Mouse (Mus musculus) liver, embryonic 12.5 days (tissue): ENCODE results near the gene Ceacam10. TPM values are rescaled to one million over a fixed set of nuclear protein-coding genes. Genes with fewer than 3 reads are reported as not detected.

ENCODE experiments used
- ATAC-seq: fragments of 200-750 bp; cut with Nextera tagmentation; 2 replicates; pipeline ENCODE4 v1.8.0; 2017; ENCODE audit warnings: moderate number of reproducible peaks, mild to moderate bottlenecking, moderate library complexity
- H3K27ac ChIP-seq: fragments of 300-500 bp; sonication (generic); 2 replicates; pipeline ENCODE4 v1.5.1; 2016; ENCODE audit warnings: mild to moderate bottlenecking
- H3K27me3 ChIP-seq: fragments of 300-500 bp; sonication (generic); replicated peaks from 2 replicates; pipeline ENCODE4 v1.6.1; 2016; ENCODE audit warnings: mild to moderate bottlenecking, moderate library complexity
- H3K36me3 ChIP-seq: fragments of 300-500 bp; sonication (generic); 2 replicates; pipeline ENCODE4 v1.6.1; 2016; ENCODE audit warnings: mild to moderate bottlenecking, moderate library complexity
- H3K4me1 ChIP-seq: fragments of 300-500 bp; sonication (generic); 2 replicates; pipeline ENCODE4 v1.6.1; 2016
- H3K4me2 ChIP-seq: fragments of 300-500 bp; sonication (generic); 2 replicates; pipeline ENCODE4 v1.6.1; 2016; ENCODE audit warnings: mild to moderate bottlenecking, moderate library complexity
- H3K4me3 ChIP-seq: fragments of 300-500 bp; sonication (generic); 2 replicates; pipeline ENCODE4 v1.5.1; 2016; ENCODE audit warnings: mild to moderate bottlenecking, moderate library complexity
- H3K9ac ChIP-seq: fragments of 300-500 bp; sonication (generic); 2 replicates; pipeline ENCODE4 v1.6.1; 2016; ENCODE audit warnings: mild to moderate bottlenecking, moderate library complexity
- H3K9me3 ChIP-seq: fragments of 300-500 bp; sonication (generic); replicated peaks from 2 replicates; pipeline ENCODE4 v1.6.1; 2016; ENCODE audit warnings: mild to moderate bottlenecking, moderate library complexity
- WGBS: fragments of 180-500 bp; shearing (Covaris S2); methylation state at CpG from one replicate; pipeline ENCODE4 v1.1.7; 2016; ENCODE audit not compliant: insufficient replicate concordance; 5-methylcytosine and 5-hydroxymethylcytosine counted together
- polyA plus RNA-seq: library from polyadenylated mRNA; unstranded; fragments of >200 nt; fragmentation: Nextera tagmentation; extraction: Ambion mirVana; gene quantifications from 2 replicates; pipeline ENCODE4 v1.2.1, GENCODE M21; 2016

Gene Ceacam10
- polyA plus RNA-seq, 1 experiment from 2014 or later: 0.42 TPM

DNA sequence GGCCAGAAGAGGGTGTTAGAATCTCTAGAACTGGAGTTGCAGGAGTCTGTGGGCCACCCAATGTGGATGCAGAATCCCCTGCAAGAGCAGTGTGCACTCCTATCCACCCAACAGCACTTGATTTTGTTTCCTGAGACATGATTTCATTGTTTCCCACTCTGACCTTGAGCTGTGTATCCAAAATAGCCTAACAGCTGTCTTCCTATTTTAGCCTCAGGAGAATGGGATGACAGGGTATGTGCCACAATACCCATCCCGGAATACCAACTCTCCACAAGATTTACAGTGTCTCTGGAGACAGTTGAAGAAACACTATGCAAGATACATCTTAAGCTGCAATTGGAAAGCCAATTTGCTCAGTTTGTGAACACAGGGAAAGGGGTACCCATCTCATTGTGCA is 20.9 kb downstream of the Ceacam10 start:
- Histone ChIP-seq H3K36me3 (no peaks in the 10 kb centered on the region), H3K9me3 (no peaks in the 10 kb centered on the region), H3K9ac (no peak overlapping the region), H3K4me2 (no peak overlapping the region), H3K27ac (no peak overlapping the region), H3K27me3 (no peaks in the 10 kb centered on the region), H3K4me3 (no peak overlapping the region), H3K4me1 (no peaks in the 10 kb centered on the region)
- 82% methylated on average over 1 of the region's 1 CpGs for WGBS
- ATAC-seq: no peak

DNA sequence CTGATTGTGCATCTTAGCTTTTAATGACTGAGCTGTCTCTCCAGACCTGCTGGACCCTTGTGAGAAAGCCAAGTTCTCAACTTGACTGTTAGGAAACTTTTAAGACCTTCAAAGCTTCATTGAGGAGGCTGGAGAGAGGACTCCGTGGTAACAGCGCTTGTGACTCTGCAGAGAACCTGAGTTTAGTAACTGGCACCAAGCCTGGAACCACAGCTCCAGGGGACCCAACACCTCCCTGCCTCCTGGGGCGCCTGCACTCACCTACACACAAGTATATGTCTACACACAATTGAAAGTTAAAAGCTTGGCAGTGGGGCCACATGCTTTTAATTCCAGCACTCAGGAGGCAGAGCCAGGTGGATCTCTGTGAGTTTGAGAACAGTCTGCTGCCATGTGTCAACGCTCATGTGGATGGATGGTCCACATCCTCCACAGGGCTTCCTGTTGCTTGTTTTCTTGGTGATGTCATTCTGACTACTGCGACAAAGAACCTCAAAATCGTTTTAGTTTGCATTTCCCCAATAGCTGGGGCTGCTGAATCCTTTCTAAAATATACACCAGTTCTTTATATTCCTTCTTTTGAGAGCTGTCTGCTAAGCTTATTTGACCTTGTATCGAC is 25.3 kb downstream of the Ceacam10 start:
- H3K36me3 ChIP-seq: no peaks in the 10 kb centered on the region
- no peak overlapping the region for H3K4me3 ChIP-seq
- 36% methylated on average over 7 of the region's 7 CpGs for WGBS

DNA sequence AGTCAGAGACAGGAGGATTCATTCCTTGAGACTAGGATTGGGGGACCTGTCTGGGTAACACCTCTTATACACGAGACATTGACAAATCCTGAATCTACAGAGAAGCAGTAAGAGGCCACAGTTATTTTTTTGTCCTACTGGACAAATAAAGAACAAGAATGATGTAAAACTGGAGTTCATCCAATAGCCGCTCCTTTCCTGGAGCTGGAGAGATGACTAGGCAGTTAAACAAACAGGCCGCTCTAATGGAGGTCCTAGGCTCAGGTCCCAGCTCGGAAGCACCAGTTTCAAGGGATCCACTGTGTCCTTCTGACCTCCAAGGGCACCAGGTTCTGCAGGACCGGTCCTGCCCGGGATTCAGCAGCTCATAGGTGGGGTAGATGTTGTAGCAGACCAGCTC is 27.8 kb downstream of the Ceacam10 start:
- no peak for ATAC-seq
- Histone ChIP-seq H3K9me3 (no peaks in the 10 kb centered on the region), H3K27me3 (no peaks in the 10 kb centered on the region), H3K4me1 (no peaks in the 10 kb centered on the region), H3K36me3 (no peaks in the 10 kb centered on the region), H3K27ac (no peak overlapping the region), H3K9ac (no peak overlapping the region), H3K4me3 (no peak overlapping the region), H3K4me2 (no peak overlapping the region)
- WGBS: 54% methylated on average over 6 of the region's 6 CpGs

More for the DNA sequence above, 25.3 kb downstream of the Ceacam10 start:
- Histone ChIP-seq H3K4me1 (no peaks in the 10 kb centered on the region), H3K9me3 (no peaks in the 10 kb centered on the region), H3K4me2 (no peak overlapping the region), H3K27ac (no peak overlapping the region), H3K27me3 (no peaks in the 10 kb centered on the region), H3K9ac (no peak overlapping the region)
- ATAC-seq: no peak

DNA sequence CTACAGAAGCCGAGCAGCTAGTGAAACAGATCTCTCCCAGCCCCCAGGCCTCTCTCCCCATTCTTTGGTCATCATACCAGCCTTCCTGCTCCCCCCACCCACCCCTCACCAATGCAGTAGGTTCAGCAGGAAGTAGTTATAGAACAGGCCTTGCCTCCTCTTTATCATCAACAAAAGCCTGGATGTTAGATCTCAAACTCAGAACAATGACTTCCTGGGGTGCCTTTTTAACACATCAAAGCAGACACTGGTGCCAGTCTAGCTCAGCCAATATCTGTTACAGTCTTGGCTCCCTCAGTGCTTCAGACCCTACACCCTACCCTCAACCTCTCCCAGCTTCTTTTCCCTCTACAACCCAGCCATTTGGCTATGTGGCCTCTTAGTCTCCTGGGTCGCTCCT is 32.0 kb downstream of the Ceacam10 start:
- Histone ChIP-seq H3K4me3 (no peak overlapping the region), H3K4me1 (no peaks in the 10 kb centered on the region), H3K27me3 (no peaks in the 10 kb centered on the region), H3K9ac (no peak overlapping the region), H3K4me2 (no peak overlapping the region), H3K9me3 (no peaks in the 10 kb centered on the region), H3K36me3 (no peaks in the 10 kb centered on the region), H3K27ac (no peak overlapping the region)
- WGBS: 44% methylated on average over 2 of the region's 2 CpGs
- no peak for ATAC-seq

DNA sequence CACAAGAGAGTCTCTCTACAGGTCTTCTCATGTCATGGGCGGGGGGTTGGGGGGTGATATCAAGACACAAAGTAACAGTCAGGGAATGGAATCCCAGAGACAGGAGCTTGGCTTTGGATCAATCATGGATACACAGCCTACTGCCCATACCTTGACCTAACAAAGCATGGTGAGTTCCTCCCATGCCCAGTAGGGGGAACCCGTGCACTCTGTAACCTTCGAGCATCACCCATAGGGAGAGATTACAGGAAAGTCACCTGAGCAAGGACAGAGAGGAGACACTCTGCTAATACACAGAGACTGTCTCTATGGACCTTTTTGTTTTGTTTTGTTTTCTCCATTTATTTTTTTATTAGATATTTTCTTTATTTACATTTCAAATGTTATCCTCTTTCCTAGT is 40.5 kb downstream of the Ceacam10 start:
- Histone ChIP-seq H3K4me1 (no peaks in the 10 kb centered on the region), H3K9ac (no peak overlapping the region), H3K4me2 (no peak overlapping the region), H3K36me3 (no peaks in the 10 kb centered on the region), H3K27ac (no peak overlapping the region), H3K27me3 (no peaks in the 10 kb centered on the region; the same call in 1 of the 2 replicates), H3K9me3 (no peaks in the 10 kb centered on the region), H3K4me3 (no peak overlapping the region)
- peak; percentile 57; the same call in 1 of the 2 replicates for ATAC-seq
- 3% methylated on average over 3 of the region's 3 CpGs for WGBS

DNA sequence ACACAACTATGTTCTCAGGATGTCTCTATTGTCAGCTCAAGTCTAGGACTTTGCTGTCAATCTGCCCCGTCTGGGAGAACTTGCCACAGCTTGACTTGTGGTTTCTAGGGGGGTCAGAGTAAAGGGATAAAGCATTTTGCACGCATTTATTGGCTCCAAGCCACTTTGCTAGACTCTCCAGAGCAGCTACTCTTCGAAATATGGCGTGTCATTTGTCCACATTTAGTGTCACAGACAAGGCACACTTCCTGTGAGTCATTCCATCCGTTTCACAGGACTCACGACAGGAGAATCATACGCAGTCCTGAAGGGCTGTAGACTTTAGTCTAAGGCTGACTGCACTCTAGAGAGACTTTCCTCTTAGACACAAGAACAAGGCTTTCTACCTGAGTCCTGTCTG is 47.4 kb downstream of the Ceacam10 start:
- WGBS: 26% methylated on average over 7 of the region's 7 CpGs
- Histone ChIP-seq H3K4me3 (no peak overlapping the region), H3K4me2 (no peak overlapping the region), H3K9me3 (no peaks in the 10 kb centered on the region), H3K27me3 (no peaks in the 10 kb centered on the region; the same call in 1 of the 2 replicates), H3K27ac (no peak overlapping the region), H3K36me3 (no peaks in the 10 kb centered on the region), H3K9ac (no peak overlapping the region), H3K4me1 (no peaks in the 10 kb centered on the region)
- no peak for ATAC-seq

DNA sequence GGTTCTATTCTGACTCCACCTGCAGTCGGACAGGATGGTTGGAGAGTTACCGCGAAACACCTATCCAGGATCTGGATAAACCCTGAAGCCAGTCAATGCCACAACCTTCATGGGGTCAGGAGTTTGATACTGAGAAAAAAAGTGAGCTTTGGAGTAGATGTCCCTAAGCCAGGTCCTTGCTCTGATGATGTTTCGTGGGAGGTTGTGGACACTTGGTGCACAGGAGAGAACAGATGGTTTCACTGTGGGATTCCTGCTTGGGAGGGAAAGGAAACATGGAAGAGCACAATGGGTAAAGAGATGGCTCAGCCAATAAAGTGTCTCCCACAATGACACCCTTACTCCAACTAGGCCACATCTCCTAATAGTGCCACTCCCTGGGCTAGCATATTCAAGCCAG is 50.2 kb downstream of the Ceacam10 start:
- no peaks in the 10 kb centered on the region for H3K4me1 ChIP-seq
- no peaks in the 10 kb centered on the region for H3K9me3 ChIP-seq
- no peak for ATAC-seq
- H3K9ac ChIP-seq: no peak overlapping the region
- no peak overlapping the region for H3K27ac ChIP-seq
- no peak overlapping the region for H3K4me3 ChIP-seq
- H3K36me3 ChIP-seq: no peaks in the 10 kb centered on the region
- no peak overlapping the region for H3K4me2 ChIP-seq
- 79% methylated on average over 4 of the region's 4 CpGs for WGBS
- no peaks in the 10 kb centered on the region; the same call in 1 of the 2 replicates for H3K27me3 ChIP-seq

Other genes with a start within 250 kb of the Ceacam10 start
- gene Irgq, start 246.5 kb upstream of the Ceacam10 start, polyA plus RNA-seq: 2.8 and 3.1 TPM in 2 replicates
- not detected in 2 replicates for gene Pinlyp, start 231.1 kb upstream of the Ceacam10 start, polyA plus RNA-seq
- gene Xrcc1, start 230.9 kb upstream of the Ceacam10 start, polyA plus RNA-seq: 61.5 and 63.0 TPM in 2 replicates
- gene Ethe1, start 189.7 kb upstream of the Ceacam10 start, polyA plus RNA-seq: 15.1 and 17.0 TPM in 2 replicates
- gene Zfp575, start 189.6 kb upstream of the Ceacam10 start, polyA plus RNA-seq: 0.41 and 0.57 TPM in 2 replicates
- 0.08 and 0.22 TPM in 2 replicates for gene Phldb3, start 166.4 kb upstream of the Ceacam10 start, polyA plus RNA-seq
- gene Lypd3, start 140.7 kb upstream of the Ceacam10 start, polyA plus RNA-seq: not detected in 2 replicates
- gene Tex101, start 100.5 kb upstream of the Ceacam10 start, polyA plus RNA-seq: not detected in 2 replicates
- not detected in 2 replicates for gene BC049730, start 68.0 kb upstream of the Ceacam10 start, polyA plus RNA-seq
- not detected in 2 replicates for gene Gm4763, start 50.3 kb upstream of the Ceacam10 start, polyA plus RNA-seq
- 0.55 and 0.93 TPM in 2 replicates for gene Cd177, start 16.9 kb upstream of the Ceacam10 start, polyA plus RNA-seq
- gene Gm9844, start 85.0 kb downstream of the Ceacam10 start, polyA plus RNA-seq: 3.0 and 3.4 TPM in 2 replicates
- not detected in 2 replicates for gene Lypd4, start 92.7 kb downstream of the Ceacam10 start, polyA plus RNA-seq
- not detected in 2 replicates for gene Dmrtc2, start 92.9 kb downstream of the Ceacam10 start, polyA plus RNA-seq
- gene Rps19, start 107.2 kb downstream of the Ceacam10 start, polyA plus RNA-seq: 1,803 and 1,813 TPM in 2 replicates
- 0.12 TPM in 1 of 2 replicates, not detected in the other for gene Cd79a, start 120.2 kb downstream of the Ceacam10 start, polyA plus RNA-seq
- gene Arhgef1, start 125.7 kb downstream of the Ceacam10 start, polyA plus RNA-seq: 71.9 and 80.4 TPM in 2 replicates
- gene Gm4881, start 167.3 kb downstream of the Ceacam10 start, polyA plus RNA-seq: not detected in 2 replicates
- 63.4 and 67.4 TPM in 2 replicates for gene Rabac1, start 195.5 kb downstream of the Ceacam10 start, polyA plus RNA-seq
- gene Atp1a3, start 228.8 kb downstream of the Ceacam10 start, polyA plus RNA-seq: 0.45 and 0.50 TPM in 2 replicates